Mouse (Mus musculus) hindbrain, embryonic 16.5 days (tissue): ENCODE measurements around the gene Slc22a14. TPM values are rescaled to one million over a fixed set of nuclear protein-coding genes. Genes with fewer than 3 reads are reported as not detected.
"Not testable (repeated sequence)": the region's sequence is repeated elsewhere in the genome, so short reads cannot be mapped to it uniquely, and the experiment has no call there.

Experiments used
- ATAC-seq: fragments of 200-750 bp; cut with Nextera tagmentation; 2 replicates; pipeline ENCODE4 v1.8.0; 2017; ENCODE audit warnings: moderate TSS enrichment, moderate library complexity
- H3K27ac ChIP-seq: fragments of 300-500 bp; sonication (generic); 2 replicates; pipeline ENCODE4 v1.5.1; 2014; ENCODE audit warnings: low read depth, mild to moderate bottlenecking, control low read depth, low read length, moderate library complexity
- H3K27me3 ChIP-seq: fragments of 300-500 bp; sonication (generic); replicated peaks from 2 replicates; pipeline ENCODE4 v1.6.1; 2014; ENCODE audit warnings: low read length; ENCODE audit not compliant: control insufficient read depth, insufficient read depth
- H3K36me3 ChIP-seq: fragments of 300-500 bp; sonication (generic); 2 replicates; pipeline ENCODE4 v1.6.1; 2014; ENCODE audit warnings: mild to moderate bottlenecking, low read length, moderate library complexity, mixed read lengths; ENCODE audit not compliant: control insufficient read depth, insufficient read depth
- H3K4me1 ChIP-seq: fragments of 300-500 bp; sonication (generic); 2 replicates; pipeline ENCODE4 v1.6.1; 2014; ENCODE audit warnings: low read depth, low read length; ENCODE audit not compliant: control insufficient read depth, insufficient read depth
- H3K4me2 ChIP-seq: fragments of 300-500 bp; sonication (generic); 2 replicates; pipeline ENCODE4 v1.6.1; 2014; ENCODE audit warnings: mild to moderate bottlenecking, low read length, control low read depth, moderate library complexity
- H3K4me3 ChIP-seq: fragments of 300-500 bp; sonication (generic); 2 replicates; pipeline ENCODE4 v1.5.1; 2014; ENCODE audit warnings: mild to moderate bottlenecking, low read length, control low read depth, moderate library complexity
- H3K9ac ChIP-seq: fragments of 300-500 bp; sonication (generic); 2 replicates; pipeline ENCODE4 v1.6.1; 2014; ENCODE audit warnings: low read depth, mild to moderate bottlenecking, control low read depth, low read length, moderate library complexity
- H3K9me3 ChIP-seq: fragments of 300-500 bp; sonication (generic); 2 replicates; pipeline ENCODE4 v1.6.1; 2014; ENCODE audit warnings: mild to moderate bottlenecking, low read length, moderate library complexity; ENCODE audit not compliant: control insufficient read depth
- WGBS: fragments of 180-500 bp; shearing (Covaris S2); extraction: QIAGEN DNeasy Blood & Tissue Kit; methylation state at CpG from one replicate; pipeline ENCODE4 v1.1.7; 2014; 5-methylcytosine and 5-hydroxymethylcytosine counted together
- polyA plus RNA-seq: library from polyadenylated mRNA; unstranded; fragments of >200 nt; fragmentation: Nextera tagmentation; extraction: Ambion mirVana; gene quantifications from 2 replicates; pipeline ENCODE4 v1.2.1, GENCODE M21; 2015

Slc22a14 gene
- polyA plus RNA-seq, 1 experiment from 2014 or later, result 0.08 TPM

DNA sequence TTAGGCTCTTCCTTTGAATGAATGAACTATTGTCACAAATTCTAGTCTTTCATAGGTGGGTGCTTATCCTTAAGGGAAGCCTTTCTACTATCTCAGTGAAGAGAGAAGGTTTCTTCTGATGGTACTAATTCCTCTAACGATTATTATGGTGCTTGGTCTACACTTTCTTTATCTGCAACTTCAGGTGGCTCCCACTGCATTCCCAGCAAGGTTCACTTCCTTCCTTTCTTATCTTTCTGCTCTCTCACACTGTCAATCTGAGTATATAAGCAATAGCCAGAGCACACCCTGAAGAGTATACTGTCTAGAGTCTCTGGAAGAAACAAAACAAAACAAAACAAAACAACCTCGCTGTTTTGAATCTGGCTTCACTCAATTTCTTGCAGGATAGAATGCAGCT is 145.7 kb downstream of the Slc22a14 start:
- WGBS, result 88% methylated on average over 2 of the region's 2 CpGs
- no peaks in the 10 kb centered on the region for H3K4me1 ChIP-seq
- no peak overlapping the region for H3K9ac ChIP-seq
- H3K27me3 ChIP-seq, result no peaks in the 10 kb centered on the region
- H3K4me3 ChIP-seq, result no peak overlapping the region
- H3K9me3 ChIP-seq, result no peaks in the 10 kb centered on the region; the same call in 1 of the 2 replicates
- no peak for ATAC-seq
- H3K27ac ChIP-seq, result no peak overlapping the region
- H3K36me3 ChIP-seq, result peaks cover 8% of the 10 kb centered on the region
- H3K4me2 ChIP-seq, result no peak overlapping the region

DNA sequence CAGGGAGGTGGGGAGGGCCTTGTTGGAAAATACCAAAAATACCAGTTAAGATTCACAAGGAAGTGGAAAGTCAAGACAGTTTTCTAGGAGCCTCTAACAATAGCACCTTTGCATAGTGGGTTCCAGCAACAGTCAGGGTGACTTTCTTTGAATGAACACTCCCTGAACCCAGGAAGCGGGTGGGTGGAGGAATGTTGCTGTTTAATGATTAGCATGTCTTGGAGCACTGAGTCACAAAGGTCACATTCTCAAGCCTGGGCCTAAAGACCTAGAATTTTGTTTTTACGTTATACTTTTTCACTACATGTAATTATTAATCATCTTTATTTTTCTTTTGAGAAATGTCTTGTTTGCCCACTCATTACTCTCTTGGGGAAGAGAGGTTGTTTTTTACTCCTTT is 150.0 kb downstream of the Slc22a14 start:
- H3K9ac ChIP-seq, H3K9me3 ChIP-seq, H3K36me3 ChIP-seq, H3K27me3 ChIP-seq, ATAC-seq, H3K4me3 ChIP-seq, H3K27ac ChIP-seq, H3K4me2 ChIP-seq, H3K4me1 ChIP-seq: not testable (repeated sequence)
- WGBS, result 97% methylated on average over 2 of the region's 2 CpGs

DNA sequence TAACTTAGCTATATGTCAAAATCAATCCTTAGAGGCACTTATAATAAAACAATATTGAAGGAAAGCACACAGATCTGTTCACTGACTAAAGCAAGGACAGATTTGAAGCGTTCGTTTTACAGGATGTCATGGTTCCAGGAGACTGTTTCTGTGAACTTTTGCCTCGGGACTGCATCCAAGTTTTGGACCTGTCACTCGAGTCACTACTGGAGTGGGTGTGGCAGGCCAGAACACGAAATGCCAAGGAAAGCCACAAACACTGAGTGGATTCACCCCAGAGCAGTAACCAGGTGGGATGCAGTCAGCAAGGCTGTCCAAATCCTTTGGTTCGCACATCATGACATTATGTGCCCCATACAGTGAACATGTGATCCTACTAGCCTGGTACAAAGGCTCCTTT is 150.8 kb downstream of the Slc22a14 start:
- no peak overlapping the region for H3K27ac ChIP-seq
- no peak overlapping the region for H3K9ac ChIP-seq
- H3K4me2 ChIP-seq, result no peak overlapping the region
- H3K4me1 ChIP-seq, result no peaks in the 10 kb centered on the region
- H3K9me3 ChIP-seq, result no peaks in the 10 kb centered on the region
- ATAC-seq, result no peak
- H3K36me3 ChIP-seq, result peaks cover 7% of the 10 kb centered on the region; the same call in 1 of the 2 replicates
- 92% methylated on average over 6 of the region's 6 CpGs for WGBS
- no peak overlapping the region for H3K4me3 ChIP-seq
- no peaks in the 10 kb centered on the region for H3K27me3 ChIP-seq

DNA sequence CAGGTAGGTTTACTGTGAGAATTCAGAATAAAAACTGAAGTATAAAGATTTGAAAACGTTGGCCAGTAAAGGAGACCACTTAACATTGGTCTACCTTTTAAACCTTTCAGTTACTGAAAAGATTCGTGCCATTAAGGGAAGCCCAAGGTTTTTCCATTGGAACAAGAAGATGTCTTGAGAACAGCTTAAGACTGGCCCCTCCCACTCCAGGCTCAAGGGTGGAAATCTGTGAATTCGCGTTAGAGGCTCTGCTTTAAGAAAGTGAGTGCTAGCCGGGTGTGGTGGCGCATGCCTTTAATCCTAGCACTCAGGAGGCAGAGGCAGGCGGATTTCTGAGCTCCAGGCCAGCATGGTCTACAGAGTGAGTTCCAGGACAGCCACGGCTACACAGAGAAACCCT is 152.4 kb downstream of the Slc22a14 start:
- Histone ChIP-seq H3K4me1 (no peaks in the 10 kb centered on the region), H3K27ac (no peak overlapping the region), H3K36me3 (no peaks in the 10 kb centered on the region), H3K27me3 (no peaks in the 10 kb centered on the region), H3K4me2 (no peak overlapping the region), H3K9me3 (no peaks in the 10 kb centered on the region), H3K4me3 (no peak overlapping the region), H3K9ac (no peak overlapping the region)
- WGBS, result 77% methylated on average over 8 of the region's 8 CpGs
- ATAC-seq, result no peak

DNA sequence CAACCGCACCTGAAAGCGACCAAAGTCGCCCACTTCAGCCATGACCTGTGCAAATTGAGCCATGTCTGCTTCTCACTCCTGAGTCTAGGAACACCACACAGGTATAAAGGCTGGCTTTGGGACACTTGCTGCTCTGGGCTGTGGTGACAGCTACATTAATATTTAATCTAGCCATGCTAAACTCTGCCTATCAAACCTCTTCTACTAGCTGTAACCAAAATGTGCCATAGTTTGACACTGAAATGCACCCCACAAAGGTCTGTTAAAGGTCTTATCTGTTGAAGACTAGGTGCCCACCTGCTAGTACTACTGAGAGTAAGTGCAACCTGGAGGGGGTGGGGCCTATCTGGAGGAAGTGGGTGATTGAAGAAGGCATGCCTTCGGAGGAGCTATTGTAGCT is 156.4 kb downstream of the Slc22a14 start, which contains the start of gene Slc22a13:
TSS of gene Slc22a13 (minus strand) at position 101 of the 400 bp plus-strand sequence.
- H3K36me3 ChIP-seq, result no peaks in the 10 kb centered on the region
- ATAC-seq, result no peak
- no peaks in the 10 kb centered on the region for H3K4me1 ChIP-seq
- H3K9me3 ChIP-seq, result peaks cover 2% of the 10 kb centered on the region
- no peak within 1 kb of the TSS for H3K27ac ChIP-seq
- no peak within 1 kb of the TSS for H3K4me3 ChIP-seq
- WGBS, result 94% methylated on average over 4 of the region's 4 CpGs
- H3K9ac ChIP-seq, result no peak within 1 kb of the TSS
- H3K4me2 ChIP-seq, result no peak within 1 kb of the TSS
- H3K27me3 ChIP-seq, result no peaks in the 10 kb centered on the region

DNA sequence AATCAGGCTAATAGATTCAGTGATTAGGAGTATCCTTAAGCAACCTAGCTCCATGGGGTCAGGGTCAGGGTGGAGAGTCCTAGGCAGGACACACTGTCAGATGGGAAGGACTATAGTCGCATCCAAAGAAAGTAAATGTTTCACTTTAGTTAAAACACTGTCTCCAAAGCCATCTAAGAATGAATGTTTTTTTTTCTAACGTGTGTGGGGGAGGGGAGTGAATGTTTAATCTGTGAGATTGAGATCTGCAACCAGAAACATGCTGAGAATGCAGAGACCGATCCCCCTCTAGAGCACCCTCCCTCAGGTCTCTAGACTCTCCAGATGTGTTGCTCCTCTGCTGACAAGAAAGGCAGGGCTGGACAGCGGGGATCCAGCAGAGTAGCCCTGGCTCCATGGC is 158.2 kb downstream of the Slc22a14 start:
- H3K27me3 ChIP-seq, result no peaks in the 10 kb centered on the region
- WGBS, result 81% methylated on average over 4 of the region's 4 CpGs
- H3K4me1 ChIP-seq, result no peaks in the 10 kb centered on the region
- no peak overlapping the region for H3K4me3 ChIP-seq
- ATAC-seq, result no peak
- H3K27ac ChIP-seq, result no peak overlapping the region
- peaks cover 6% of the 10 kb centered on the region for H3K9me3 ChIP-seq
- H3K4me2 ChIP-seq, result no peak overlapping the region
- H3K9ac ChIP-seq, result no peak overlapping the region
- no peaks in the 10 kb centered on the region for H3K36me3 ChIP-seq

DNA sequence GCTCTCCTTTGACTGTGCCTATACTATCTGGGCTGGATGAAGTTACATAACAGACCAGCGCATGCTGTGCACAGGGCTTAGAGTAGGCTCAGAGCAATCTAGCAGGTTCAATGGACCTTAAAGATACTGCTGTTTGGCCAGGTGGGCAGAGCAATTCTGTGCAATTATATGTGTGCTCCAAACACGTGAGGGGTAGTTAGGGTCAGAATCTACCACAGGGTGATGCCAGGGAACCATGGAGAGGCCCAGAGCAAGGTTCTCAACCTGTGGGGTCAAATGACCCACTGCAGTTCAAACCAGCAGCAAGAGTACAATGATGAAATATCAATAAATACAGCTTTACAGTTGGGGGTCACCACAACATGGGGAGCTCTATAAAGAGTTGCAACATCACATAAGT is 158.7 kb downstream of the Slc22a14 start:
- 74% methylated on average over 2 of the region's 2 CpGs for WGBS
- ATAC-seq, result no peak
- no peak overlapping the region for H3K4me3 ChIP-seq
- no peaks in the 10 kb centered on the region for H3K27me3 ChIP-seq
- H3K4me1 ChIP-seq, result no peaks in the 10 kb centered on the region
- peaks cover 6% of the 10 kb centered on the region for H3K9me3 ChIP-seq
- H3K9ac ChIP-seq, result no peak overlapping the region
- no peak overlapping the region for H3K4me2 ChIP-seq
- no peaks in the 10 kb centered on the region for H3K36me3 ChIP-seq
- H3K27ac ChIP-seq, result no peak overlapping the region

DNA sequence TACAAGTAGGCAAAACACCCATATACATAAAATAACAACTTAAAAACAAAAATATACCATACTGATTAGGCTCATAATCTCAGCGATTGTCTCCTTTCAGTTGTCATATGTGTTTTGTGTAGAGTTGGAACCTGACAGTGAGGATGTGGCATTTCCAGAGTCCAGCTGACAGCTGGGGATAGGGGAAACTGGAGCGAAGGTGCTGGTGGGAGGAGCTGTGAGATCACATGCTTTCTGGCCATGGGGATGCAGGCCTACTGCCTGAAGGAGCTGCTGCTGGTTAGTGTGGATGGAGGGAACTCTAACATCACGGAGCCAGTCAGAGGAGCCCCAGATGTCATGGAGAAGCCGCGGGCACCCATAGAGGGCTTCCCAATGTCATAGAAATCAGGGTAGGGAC is 159.6 kb downstream of the Slc22a14 start:
- Histone ChIP-seq H3K9me3 (peaks cover 6% of the 10 kb centered on the region), H3K27me3 (no peaks in the 10 kb centered on the region), H3K4me1 (no peaks in the 10 kb centered on the region), H3K9ac (no peak overlapping the region), H3K36me3 (no peaks in the 10 kb centered on the region), H3K27ac (no peak overlapping the region), H3K4me2 (no peak overlapping the region), H3K4me3 (no peak overlapping the region)
- no peak for ATAC-seq
- 88% methylated on average over 5 of the region's 5 CpGs for WGBS

DNA sequence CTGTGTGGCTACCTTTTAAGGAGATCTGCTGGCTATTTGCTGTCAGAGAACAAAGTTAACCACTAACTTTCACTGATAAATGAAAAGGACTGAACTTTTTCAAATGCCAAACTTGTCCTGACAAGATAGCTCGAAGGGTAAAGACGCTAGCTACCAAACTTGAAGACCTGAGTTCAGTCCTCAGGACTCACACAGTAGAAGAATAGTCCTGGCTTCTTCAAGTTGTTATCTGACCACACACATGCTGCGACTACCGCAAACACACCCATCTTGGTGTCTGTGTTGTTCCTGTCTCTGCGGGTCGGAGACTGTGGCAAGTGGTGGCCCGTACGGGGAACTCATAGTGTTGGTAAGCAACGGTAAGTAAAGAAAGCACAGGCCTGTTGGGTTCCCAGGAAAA is 161.7 kb downstream of the Slc22a14 start:
- 97% methylated on average over 9 of the region's 9 CpGs for WGBS
- Histone ChIP-seq H3K9me3 (peaks cover 6% of the 10 kb centered on the region), H3K4me2 (no peak overlapping the region), H3K27ac (no peak overlapping the region), H3K27me3 (no peaks in the 10 kb centered on the region), H3K4me3 (no peak overlapping the region), H3K9ac (no peak overlapping the region), H3K4me1 (no peaks in the 10 kb centered on the region), H3K36me3 (no peaks in the 10 kb centered on the region)
- ATAC-seq, result no peak

DNA sequence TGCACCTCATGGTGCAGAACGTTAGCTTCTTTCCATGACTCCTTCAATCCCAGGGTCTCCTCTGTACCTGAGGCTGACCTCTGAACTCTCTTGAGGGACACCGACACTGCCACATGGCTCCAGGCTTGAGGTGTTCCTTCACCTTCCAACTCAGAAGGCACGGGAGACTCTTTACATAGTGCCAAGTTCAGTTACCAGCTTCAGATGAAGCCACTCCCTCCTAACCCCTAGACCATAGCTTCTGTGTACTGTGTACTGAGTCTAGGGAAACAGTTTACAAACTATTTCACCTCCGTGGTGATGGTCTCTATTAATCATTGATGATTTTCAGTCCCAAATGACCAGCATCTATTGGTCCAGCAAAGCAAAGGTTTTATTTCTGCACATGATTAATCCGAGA is 163.7 kb downstream of the Slc22a14 start:
- WGBS, result 97% methylated on average over 5 of the region's 5 CpGs
- no peak for ATAC-seq
- no peak overlapping the region for H3K4me2 ChIP-seq
- no peaks in the 10 kb centered on the region for H3K4me1 ChIP-seq
- no peak overlapping the region for H3K9ac ChIP-seq
- H3K36me3 ChIP-seq, result no peaks in the 10 kb centered on the region
- peaks cover 6% of the 10 kb centered on the region for H3K9me3 ChIP-seq
- H3K4me3 ChIP-seq, result no peak overlapping the region
- H3K27me3 ChIP-seq, result no peaks in the 10 kb centered on the region
- H3K27ac ChIP-seq, result no peak overlapping the region
